21 mouse cellular contexts compared by ENCODE assay signal in the genomic region with DNA sequence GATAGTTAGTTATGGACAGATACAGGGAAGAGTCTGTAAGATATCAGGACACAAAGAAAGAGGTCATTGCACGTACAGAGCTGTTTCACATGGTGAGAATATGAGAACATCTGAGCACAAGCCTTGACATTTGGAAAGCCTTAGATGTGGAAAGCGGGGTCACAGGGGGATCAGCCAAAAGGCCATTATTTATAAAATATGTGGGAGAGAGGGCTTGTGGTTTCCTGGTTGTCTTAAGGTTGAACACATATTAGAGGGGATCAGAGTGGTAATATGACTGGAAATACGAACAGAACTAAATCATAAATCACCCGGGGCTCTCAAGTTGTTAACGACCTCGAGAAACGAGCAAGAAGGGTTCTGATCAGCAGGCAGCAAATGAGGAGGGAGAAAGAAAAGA.
A peak's percentile ranks its signal among the peaks of the same experiment; 100 is the strongest.
DNase-seq lines count a peak whose midpoint lies in the region; ATAC-seq and TF ChIP-seq lines count a peak whose summit lies in the region.
"Had no signal": no experiment of that assay in that cellular context is flagged by ENCODE, and none has a peak within 500 bp of the region (broad histone marks: within the 10 kb centered on the region; RNA-seq: fewer than 3 reads in every experiment).

No protein-coding gene starts in this region.

- peak; percentile 17 for DNase-seq in embryo, embryonic 11 days
- DNase-seq in embryo, embryonic 9.5 days (ENCODE audit: extremely low spot score): no peak
- peak; percentile 23 to 44 for DNase-seq in kidney, postnatal 4 days
- DNase-seq in kidney, adult 2 months: no peak
- DNase-seq in adrenal gland, adult 8-10 months: peak; percentile 43
- peak; percentile 29 for DNase-seq in brain, embryonic 14.5 days (ENCODE audit: low read depth)
- no peak for DNase-seq in left cerebral cortex, postnatal 36 days (ENCODE audit: low spot score in 2 of 2)
- DNase-seq in stomach, postnatal 0 days (ENCODE audit: low spot score): no peak
- DNase-seq: cerebellum, adult 11-12 months; cerebellum, postnatal 25 days; right cerebral cortex, adult 18-20 months; thymus, adult 18-20 months had no signal

- 24% methylated on average over 7 of the region's 7 CpGs for WGBS in kidney, adult 2 months
- WGBS in stomach, postnatal 0 days: 45% methylated on average over 7 of the region's 7 CpGs

- H3K4me1 ChIP-seq in kidney, adult 2 months (ENCODE audit: control insufficient read depth, insufficient read depth, low read length): no peaks in the 10 kb centered on the region
- H3K4me1 ChIP-seq in stomach, postnatal 0 days (replicated peaks; ENCODE audit: control insufficient read depth, insufficient read depth): no peaks in the 10 kb centered on the region
- H3K4me1 ChIP-seq: embryonic facial prominence, embryonic 13.5 days; liver, embryonic 15.5 days had no signal

- H3K36me3 ChIP-seq in kidney, adult 2 months (ENCODE audit: control insufficient read depth, insufficient read depth, low read length): no peaks in the 10 kb centered on the region
- no peaks in the 10 kb centered on the region for H3K36me3 ChIP-seq in stomach, postnatal 0 days (ENCODE audit: control insufficient read depth, insufficient read depth, low read length)
- H3K36me3 ChIP-seq: embryonic facial prominence, embryonic 13.5 days; limb, embryonic 12.5 days; liver, embryonic 15.5 days; neural tube, embryonic 15.5 days had no signal

- no peaks in the 10 kb centered on the region for H3K9me3 ChIP-seq in stomach, postnatal 0 days (ENCODE audit: control insufficient read depth, low read length)
- H3K9me3 ChIP-seq: embryonic facial prominence, embryonic 13.5 days; limb, embryonic 12.5 days; liver, embryonic 15.5 days; neural tube, embryonic 15.5 days had no signal

- H3K27ac ChIP-seq in kidney, adult 2 months (ENCODE audit: insufficient read depth, low read depth, low read length): no peak overlapping the region
- no peak overlapping the region for H3K27ac ChIP-seq in stomach, postnatal 0 days (replicated peaks)
- H3K27ac ChIP-seq: embryonic facial prominence, embryonic 13.5 days; layer of hippocampus, adult 2 months; limb, embryonic 12.5 days; liver, embryonic 15.5 days; neural tube, embryonic 15.5 days had no signal

- H3K4me3 ChIP-seq in kidney, adult 2 months (ENCODE audit: insufficient read depth, low read depth, low read length): no peak overlapping the region
- no peak overlapping the region for H3K4me3 ChIP-seq in stomach, postnatal 0 days (ENCODE audit: low read depth, low read length)
- H3K4me3 ChIP-seq: embryonic facial prominence, embryonic 13.5 days; layer of hippocampus, adult 2 months; limb, embryonic 12.5 days; liver, embryonic 15.5 days; myocyte; neural tube, embryonic 15.5 days had no signal

- H3K9ac ChIP-seq in stomach, postnatal 0 days (ENCODE audit: low read length): no peak overlapping the region
- H3K9ac ChIP-seq: embryonic facial prominence, embryonic 13.5 days; limb, embryonic 12.5 days; liver, embryonic 15.5 days; neural tube, embryonic 15.5 days had no signal

- H3K4me2 ChIP-seq in stomach, postnatal 0 days (replicated peaks; ENCODE audit: low read depth): no peak overlapping the region
- H3K4me2 ChIP-seq: embryonic facial prominence, embryonic 13.5 days; limb, embryonic 12.5 days; liver, embryonic 15.5 days; neural tube, embryonic 15.5 days had no signal

- TF ChIP-seq CTCF in kidney, adult 2 months (conservative IDR thresholded peaks at IDR 0.05; ENCODE audit: insufficient read depth, insufficient read length, low read depth, low read length): no peak
- no peak for TF ChIP-seq CTCF in brain, embryonic 14.5 days (IDR thresholded peaks at IDR 0.05; ENCODE audit: borderline replicate concordance, extremely low read depth, insufficient read depth, insufficient read length)
- no peak for TF ChIP-seq CTCF in stomach, postnatal 0 days (IDR thresholded peaks at IDR 0.05; ENCODE audit: low read depth)

- no peaks in the 10 kb centered on the region for H3K27me3 ChIP-seq in kidney, adult 2 months (replicated peaks; ENCODE audit: control insufficient read depth, insufficient read depth, low read length)
- H3K27me3 ChIP-seq in stomach, postnatal 0 days (ENCODE audit: control insufficient read depth, insufficient read depth, low read length): no peaks in the 10 kb centered on the region
- H3K27me3 ChIP-seq: embryonic facial prominence, embryonic 13.5 days; limb, embryonic 12.5 days; liver, embryonic 15.5 days; neural tube, embryonic 15.5 days had no signal

- intact Hi-C loops in left cerebral cortex, postnatal 36 days (cut with DNase I): no loop called here

- no peak for ATAC-seq in stomach, postnatal 0 days (ENCODE audit: low FRiP score, low TSS enrichment)
- ATAC-seq: forebrain, embryonic 16.5 days; inflammation-experienced regulatory T-cells, adult 6 months; lung, postnatal 0 days had no signal

- TF ChIP-seq POLR2A in kidney, adult 2 months (IDR thresholded peaks at IDR 0.05; ENCODE audit: low read depth, low read length): no peak
- TF ChIP-seq POLR2A in brain, embryonic 14.5 days (IDR thresholded peaks at IDR 0.05; ENCODE audit: borderline replicate concordance, extremely low read depth, insufficient read depth, insufficient read length, poor library complexity, severe bottlenecking): no peak

- no peak for TF ChIP-seq EP300 in stomach, postnatal 0 days (optimal IDR thresholded peaks at IDR 0.05)

Comparison
In these comparisons a context has a peak if more than half of its experiments do, and no peak if none do; other contexts are left out.
1. DNase-seq: peak in embryo, embryonic 11 days (single experiment), kidney, postnatal 4 days (2 of 2), adrenal gland, adult 8-10 months (single experiment) and brain, embryonic 14.5 days (single experiment); none in embryo, embryonic 9.5 days (single experiment), kidney, adult 2 months (single experiment), left cerebral cortex, postnatal 36 days (0 of 2) and stomach, postnatal 0 days (single experiment).